Mouse (Mus musculus) neural tube, embryonic 12.5 days (tissue): ENCODE results near the gene Lalba. TPM values are rescaled to one million over a fixed set of nuclear protein-coding genes. Genes with fewer than 3 reads are reported as not detected.
"Not testable (repeated sequence)": the region's sequence is repeated elsewhere in the genome, so short reads cannot be mapped to it uniquely, and the experiment has no call there.

Source experiments
- ATAC-seq: fragments of 200-750 bp; cut with Nextera tagmentation; 2 replicates; pipeline ENCODE4 v1.8.0; 2017; ENCODE audit warnings: low read depth, mild to moderate bottlenecking, moderate TSS enrichment, moderate library complexity; ENCODE audit not compliant: low FRiP score
- H3K27ac ChIP-seq: fragments of 300-500 bp; sonication (generic); 2 replicates; pipeline ENCODE4 v1.5.1; 2016
- H3K27me3 ChIP-seq: fragments of 300-500 bp; sonication (generic); replicated peaks from 2 replicates; pipeline ENCODE4 v1.6.1; 2016; ENCODE audit warnings: mild to moderate bottlenecking
- H3K36me3 ChIP-seq: fragments of 300-500 bp; sonication (generic); 2 replicates; pipeline ENCODE4 v1.6.1; 2016; ENCODE audit warnings: mild to moderate bottlenecking
- H3K4me1 ChIP-seq: fragments of 300-500 bp; sonication (generic); 2 replicates; pipeline ENCODE4 v1.6.1; 2016
- H3K4me2 ChIP-seq: fragments of 300-500 bp; sonication (generic); replicated peaks from 2 replicates; pipeline ENCODE4 v1.6.1; 2016; ENCODE audit warnings: mild to moderate bottlenecking
- H3K4me3 ChIP-seq: fragments of 300-500 bp; sonication (generic); 2 replicates; pipeline ENCODE4 v1.5.1; 2016
- H3K9ac ChIP-seq: fragments of 300-500 bp; sonication (generic); 2 replicates; pipeline ENCODE4 v1.6.1; 2016; ENCODE audit warnings: mild to moderate bottlenecking
- H3K9me3 ChIP-seq: fragments of 300-500 bp; sonication (generic); 2 replicates; pipeline ENCODE4 v1.6.1; 2016; ENCODE audit warnings: mild to moderate bottlenecking
- WGBS: fragments of 180-500 bp; shearing (Covaris S2); methylation state at CpG from one replicate; pipeline ENCODE4 v1.1.7; 2016; 5-methylcytosine and 5-hydroxymethylcytosine counted together
- polyA plus RNA-seq: library from polyadenylated mRNA; unstranded; fragments of >200 nt; fragmentation: Nextera tagmentation; extraction: Ambion mirVana; gene quantifications from 2 replicates; pipeline ENCODE4 v1.2.1, GENCODE M21; 2016

Gene Lalba
- polyA plus RNA-seq, 1 experiment from 2014 or later: not detected

DNA sequence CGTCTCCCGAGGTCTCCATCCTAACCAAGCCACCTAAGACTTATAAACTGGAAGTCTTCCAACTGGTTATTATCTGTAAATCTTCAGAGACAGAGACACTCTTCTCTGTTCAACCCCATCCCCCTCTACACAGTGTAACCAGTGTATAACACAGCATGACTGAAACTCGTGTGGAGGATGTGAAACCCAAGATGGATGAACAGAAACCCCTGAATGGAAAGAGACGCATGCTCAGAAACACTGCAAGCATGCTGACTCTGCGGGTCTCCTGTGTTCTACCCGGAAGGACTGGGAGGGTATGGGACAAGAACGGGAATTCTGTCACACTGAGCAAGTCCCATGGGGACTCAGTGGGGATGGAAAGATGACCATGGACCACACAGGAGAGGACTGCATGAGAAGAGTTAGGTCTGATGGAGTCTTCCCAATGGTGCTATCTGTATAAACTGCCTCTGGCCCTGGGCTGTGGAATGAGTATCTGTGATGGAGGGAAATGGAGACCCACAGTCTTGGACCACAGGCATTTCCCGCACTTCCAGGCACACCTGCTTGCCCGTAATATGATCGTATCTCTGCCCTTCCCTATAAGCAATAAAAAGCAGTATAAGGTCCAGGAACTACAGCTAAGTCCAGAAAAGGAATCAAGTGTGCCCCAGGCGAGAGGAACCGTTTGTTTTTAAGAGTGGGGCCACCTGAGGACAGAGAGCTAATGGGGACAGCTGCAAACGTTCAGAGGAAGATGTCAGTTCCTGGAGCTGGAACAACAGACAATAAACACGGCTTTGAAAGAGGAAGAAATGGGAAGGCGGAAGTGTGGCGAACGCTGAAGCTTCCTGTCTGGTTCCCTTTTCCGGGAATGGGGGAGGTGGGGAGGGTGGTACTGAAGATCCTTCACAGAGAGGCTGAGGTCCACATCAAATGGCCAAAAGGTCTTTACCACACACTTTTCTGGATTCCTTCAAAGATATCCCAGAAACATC is 1.7 kb upstream of the Lalba start:
- H3K27ac ChIP-seq: no peak overlapping the region
- H3K36me3 ChIP-seq: no peaks in the 10 kb centered on the region
- ATAC-seq: no peak
- H3K9me3 ChIP-seq: no peaks in the 10 kb centered on the region
- H3K4me3 ChIP-seq: no peak overlapping the region
- H3K4me1 ChIP-seq: no peaks in the 10 kb centered on the region
- no peak overlapping the region for H3K9ac ChIP-seq
- no peaks in the 10 kb centered on the region for H3K27me3 ChIP-seq
- 70% methylated on average over 18 of the region's 18 CpGs for WGBS
- no peak overlapping the region for H3K4me2 ChIP-seq

DNA sequence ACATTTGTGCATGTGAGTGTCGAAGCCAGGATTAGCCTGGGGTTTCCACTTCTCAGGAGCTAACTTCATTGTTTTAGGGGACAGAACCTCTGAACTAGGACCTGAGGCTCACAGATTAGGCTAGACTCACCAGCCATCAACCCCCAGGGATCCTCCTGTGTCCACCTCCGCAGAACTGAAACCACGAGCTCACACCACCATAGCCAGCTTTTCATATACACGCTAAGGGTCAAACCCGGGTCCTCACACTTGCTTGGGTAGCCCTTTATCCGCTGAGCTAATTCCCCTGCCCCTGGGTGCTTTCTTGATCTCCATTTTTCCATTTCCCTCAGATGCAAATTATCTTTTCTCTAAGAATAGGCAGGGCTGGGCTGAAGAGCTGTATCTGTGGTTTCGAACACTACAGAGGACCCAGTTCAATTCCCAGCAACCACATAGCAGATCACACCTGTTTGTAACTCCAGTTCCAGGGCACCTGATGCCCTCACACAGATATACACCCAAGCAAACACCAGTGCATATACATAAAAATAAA is 2.9 kb downstream of the Lalba start:
- H3K27ac ChIP-seq: no peak overlapping the region
- H3K4me1 ChIP-seq: no peaks in the 10 kb centered on the region
- no peak overlapping the region for H3K4me2 ChIP-seq
- no peaks in the 10 kb centered on the region for H3K9me3 ChIP-seq
- H3K9ac ChIP-seq: no peak overlapping the region
- ATAC-seq: no peak
- H3K36me3 ChIP-seq: no peaks in the 10 kb centered on the region
- no peaks in the 10 kb centered on the region for H3K27me3 ChIP-seq
- WGBS: 79% methylated on average over 7 of the region's 7 CpGs
- no peak overlapping the region for H3K4me3 ChIP-seq

DNA sequence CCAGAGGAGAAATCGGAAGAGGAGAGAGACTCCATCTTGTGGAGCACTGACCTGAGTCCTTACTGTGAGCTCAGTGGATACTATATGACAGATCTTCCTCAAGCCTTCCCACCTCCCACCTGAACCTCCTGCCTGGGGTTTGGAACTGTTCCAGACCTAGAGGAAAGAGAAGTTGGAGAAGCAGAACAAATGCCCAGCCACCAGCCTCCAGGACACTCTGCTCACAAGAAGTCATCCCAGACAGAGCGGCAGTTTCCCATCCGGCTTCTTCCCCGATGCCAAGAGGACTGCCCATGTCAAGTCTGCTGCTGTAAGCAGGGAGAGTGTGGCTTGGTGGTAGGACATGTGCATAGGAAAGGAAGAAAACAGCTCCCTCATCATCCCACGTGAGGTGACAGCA is 6.2 kb downstream of the Lalba start:
- Histone ChIP-seq H3K4me1 (no peaks in the 10 kb centered on the region), H3K27ac (no peak overlapping the region), H3K9me3 (no peaks in the 10 kb centered on the region), H3K4me3 (no peak overlapping the region), H3K4me2 (no peak overlapping the region), H3K9ac (no peak overlapping the region), H3K36me3 (no peaks in the 10 kb centered on the region), H3K27me3 (no peaks in the 10 kb centered on the region)
- 82% methylated on average over 5 of the region's 5 CpGs for WGBS
- ATAC-seq: no peak

DNA sequence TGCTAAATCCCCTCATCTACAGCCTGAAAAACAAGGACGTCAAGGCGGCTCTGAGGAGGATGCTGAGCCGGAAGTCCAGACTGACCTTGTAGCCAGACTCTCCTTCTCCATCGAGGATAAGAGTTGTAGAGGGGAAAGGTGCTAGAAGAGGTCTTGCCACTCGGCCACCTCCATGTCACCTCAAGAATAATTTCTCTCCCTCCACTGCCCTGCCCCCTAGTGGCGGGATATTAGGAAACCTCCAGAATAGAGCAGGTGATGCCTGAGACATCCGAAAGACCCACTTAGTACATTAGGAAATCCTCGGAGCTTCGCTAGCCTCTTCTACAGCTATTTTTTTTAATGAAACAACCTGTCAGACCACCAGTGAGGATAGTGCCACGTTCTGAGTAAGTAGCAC is 7.1 kb downstream of the Lalba start:
- no peak for ATAC-seq

DNA sequence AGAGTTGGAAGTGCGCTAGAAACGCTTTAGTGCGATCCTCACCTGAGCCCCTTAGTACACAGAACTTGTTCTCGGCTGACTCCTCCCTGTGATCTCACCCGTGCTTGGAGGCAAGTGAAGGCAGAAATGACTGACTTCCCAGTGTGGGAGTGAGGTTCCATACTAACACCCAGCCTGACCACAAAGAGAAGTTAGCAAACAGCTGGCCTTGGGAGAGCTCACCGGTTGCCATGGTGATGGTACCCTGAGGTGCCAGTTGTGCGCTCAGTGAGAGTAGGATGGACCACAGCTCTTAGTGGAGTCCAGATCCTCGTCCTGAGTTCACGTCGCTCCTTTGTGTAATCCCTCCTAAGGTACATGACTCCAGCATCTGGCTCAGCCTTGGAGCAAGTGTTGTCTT is 7.6 kb downstream of the Lalba start:
- WGBS: 82% methylated on average over 10 of the region's 10 CpGs
- H3K4me1 ChIP-seq: no peaks in the 10 kb centered on the region
- ATAC-seq: no peak

More for the DNA sequence above, 7.1 kb downstream of the Lalba start:
- 58% methylated on average over 10 of the region's 10 CpGs for WGBS
- Histone ChIP-seq H3K27ac (no peak overlapping the region), H3K9me3 (no peaks in the 10 kb centered on the region), H3K9ac (no peak overlapping the region), H3K36me3 (no peaks in the 10 kb centered on the region), H3K4me1 (no peaks in the 10 kb centered on the region), H3K4me3 (no peak overlapping the region), H3K4me2 (no peak overlapping the region), H3K27me3 (no peaks in the 10 kb centered on the region)

DNA sequence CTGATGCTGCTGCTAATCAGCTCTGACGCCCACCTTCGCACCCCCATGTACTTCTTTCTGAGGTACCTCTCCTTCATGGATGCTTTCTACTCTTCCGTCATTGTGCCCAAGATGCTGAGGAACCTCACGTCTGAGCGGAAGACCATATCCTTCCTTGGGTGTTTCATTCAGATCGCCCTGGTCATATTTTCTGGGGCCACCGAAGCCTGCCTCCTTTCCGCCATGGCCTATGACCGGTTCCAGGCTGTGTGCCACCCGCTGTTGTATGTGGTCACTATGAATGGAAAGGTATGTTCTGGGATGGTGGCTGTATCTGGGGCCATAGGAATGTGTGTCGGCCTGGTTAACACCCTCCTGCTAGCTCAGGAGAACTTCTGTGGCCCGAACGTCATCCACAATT is 11.0 kb downstream of the Lalba start:
- Histone ChIP-seq H3K4me3 (no peak overlapping the region), H3K9me3 (no peaks in the 10 kb centered on the region), H3K36me3 (no peaks in the 10 kb centered on the region), H3K4me1 (no peaks in the 10 kb centered on the region), H3K9ac (no peak overlapping the region), H3K27me3 (no peaks in the 10 kb centered on the region), H3K27ac (no peak overlapping the region), H3K4me2 (no peak overlapping the region)
- ATAC-seq: no peak
- 91% methylated on average over 13 of the region's 13 CpGs for WGBS

More for the DNA sequence above, 7.6 kb downstream of the Lalba start:
- Histone ChIP-seq H3K27ac (no peak overlapping the region), H3K4me3 (no peak overlapping the region), H3K27me3 (no peaks in the 10 kb centered on the region), H3K4me2 (no peak overlapping the region), H3K36me3 (no peaks in the 10 kb centered on the region), H3K9me3 (no peaks in the 10 kb centered on the region), H3K9ac (no peak overlapping the region)

DNA sequence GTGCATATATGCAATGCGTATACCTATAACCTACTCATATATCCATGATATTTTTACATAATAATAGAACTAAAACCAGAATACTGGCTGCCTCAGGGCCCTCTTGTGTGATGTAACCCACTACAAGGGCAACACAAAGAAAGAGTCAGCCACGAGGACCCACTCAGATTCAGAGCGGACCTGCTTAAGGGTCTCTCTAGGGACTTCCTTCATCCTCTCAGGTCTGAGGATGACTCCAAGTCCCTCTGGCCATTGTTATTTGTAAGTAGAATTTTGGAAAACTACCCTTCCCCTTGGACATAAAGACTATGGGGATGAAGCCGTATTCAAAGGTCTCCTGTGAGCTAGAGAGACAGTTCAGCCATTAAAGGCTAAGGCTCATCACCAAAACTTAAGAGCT is 12.9 kb downstream of the Lalba start, which contains the start of gene OR5BS1P:
OR5BS1P (plus strand) TSS at position 301 of the 400 bp plus-strand sequence.
- WGBS: 91% methylated on average over 4 of the region's 4 CpGs
- no peaks in the 10 kb centered on the region for H3K9me3 ChIP-seq
- no peaks in the 10 kb centered on the region for H3K36me3 ChIP-seq
- H3K9ac ChIP-seq: no peak within 1 kb of the TSS
- no peak within 1 kb of the TSS for H3K4me3 ChIP-seq
- no peak for ATAC-seq
- H3K27me3 ChIP-seq: no peaks in the 10 kb centered on the region
- H3K27ac ChIP-seq: no peak within 1 kb of the TSS
- H3K4me2 ChIP-seq: no peak within 1 kb of the TSS
- no peaks in the 10 kb centered on the region for H3K4me1 ChIP-seq

DNA sequence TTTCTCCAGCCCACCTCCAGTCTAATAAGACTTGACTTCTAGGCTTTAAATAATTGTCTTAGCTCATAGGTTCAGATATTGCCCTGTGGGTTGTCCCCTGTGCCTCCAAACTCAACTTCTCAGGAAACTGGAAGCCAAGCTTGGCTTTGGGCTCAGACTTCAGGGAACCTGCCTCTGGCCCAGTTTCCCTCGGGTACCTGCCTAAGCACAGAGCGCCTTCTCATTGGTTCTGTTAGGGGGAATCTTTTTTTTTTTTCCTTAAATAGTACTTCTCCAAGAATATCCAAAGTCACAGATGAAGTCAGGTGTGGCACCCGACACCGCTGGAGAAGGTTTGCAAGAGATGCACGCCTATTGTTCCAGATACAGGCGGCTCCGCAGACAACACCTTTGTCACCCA is 30.2 kb downstream of the Lalba start, which contains the start of gene Olfr281:
Olfr281 (plus strand) TSS at position 301 of the 400 bp plus-strand sequence.
- Histone ChIP-seq H3K4me2 (no peak within 1 kb of the TSS), H3K27me3 (no peaks in the 10 kb centered on the region), H3K36me3 (no peaks in the 10 kb centered on the region), H3K4me1 (no peaks in the 10 kb centered on the region), H3K9ac (no peak within 1 kb of the TSS), H3K9me3 (no peaks in the 10 kb centered on the region), H3K4me3 (no peak within 1 kb of the TSS), H3K27ac (no peak within 1 kb of the TSS)
- 92% methylated on average over 7 of the region's 7 CpGs for WGBS
- no peak for ATAC-seq

DNA sequence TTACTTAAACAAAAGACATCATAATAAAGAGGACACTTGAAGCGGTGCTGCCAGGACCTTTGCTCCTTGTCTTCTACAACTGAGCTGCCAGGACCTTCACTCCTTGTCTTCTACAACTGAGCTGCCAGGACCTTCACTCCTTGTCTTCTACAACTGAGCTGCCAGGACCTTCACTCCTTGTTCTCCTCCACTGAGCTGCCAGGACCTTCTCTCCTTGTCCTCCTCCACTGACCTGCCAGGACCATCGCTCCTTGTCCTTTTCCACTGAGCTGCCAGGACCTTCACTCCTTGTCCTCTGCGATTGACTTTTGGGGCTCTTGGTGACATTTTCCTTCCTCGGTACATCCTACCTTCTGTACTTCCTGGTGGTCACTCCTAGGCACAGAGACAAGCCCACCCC is 34.0 kb downstream of the Lalba start:
- Histone ChIP-seq H3K4me1 (no peaks in the 10 kb centered on the region), H3K4me2 (no peak overlapping the region), H3K4me3 (no peak overlapping the region), H3K27me3 (no peaks in the 10 kb centered on the region), H3K27ac (no peak overlapping the region), H3K36me3 (no peaks in the 10 kb centered on the region), H3K9ac (no peak overlapping the region), H3K9me3 (no peaks in the 10 kb centered on the region)
- no peak for ATAC-seq
- 58% methylated on average over 4 of the region's 4 CpGs for WGBS

DNA sequence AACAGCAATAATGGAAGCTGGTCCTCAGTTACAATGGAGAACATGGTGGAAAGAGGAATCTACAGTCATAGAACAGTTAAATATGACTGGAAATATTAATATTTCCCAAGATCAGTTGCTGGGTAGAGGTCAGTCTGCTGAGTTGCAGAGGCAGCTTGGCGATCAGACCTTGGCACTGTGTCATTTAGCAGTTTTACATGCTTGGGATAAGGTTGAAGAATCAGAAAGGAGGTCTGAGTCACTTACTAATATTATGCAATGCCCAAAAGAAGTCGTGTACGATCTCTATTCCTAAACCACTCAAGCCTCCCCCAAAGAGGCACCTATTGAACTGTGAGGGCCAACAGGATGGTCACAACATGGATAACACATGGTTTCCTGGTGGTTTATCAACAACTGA is 38.0 kb downstream of the Lalba start:
- H3K9me3 ChIP-seq: no peaks in the 10 kb centered on the region
- WGBS: 74% methylated on average over 3 of the region's 3 CpGs
- H3K27ac ChIP-seq: no peak overlapping the region
- no peak for ATAC-seq
- no peaks in the 10 kb centered on the region for H3K4me1 ChIP-seq
- no peaks in the 10 kb centered on the region for H3K27me3 ChIP-seq
- no peaks in the 10 kb centered on the region for H3K36me3 ChIP-seq
- H3K4me3 ChIP-seq: no peak overlapping the region
- H3K9ac ChIP-seq: no peak overlapping the region
- H3K4me2 ChIP-seq: no peak overlapping the region

DNA sequence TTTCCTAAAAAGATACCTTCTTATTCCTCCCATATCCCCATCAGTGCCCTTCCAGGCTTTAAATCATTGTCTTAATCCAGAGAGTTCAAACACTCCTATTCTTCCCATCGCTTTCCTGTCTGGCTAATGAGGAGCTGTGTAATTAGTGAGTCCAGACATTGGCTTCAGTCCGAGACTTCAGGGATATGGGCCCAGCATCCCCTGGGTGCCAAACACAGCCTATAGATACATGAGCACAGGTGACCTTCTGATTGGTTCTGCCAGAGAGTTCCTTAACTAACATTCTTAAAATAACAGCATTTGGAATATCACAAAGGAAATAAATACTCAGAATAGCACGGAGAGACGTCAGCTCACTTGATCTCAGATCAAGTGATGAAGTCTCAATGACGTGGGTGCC is 51.6 kb downstream of the Lalba start, which contains the start of gene Olfr282:
Olfr282 (plus strand) TSS at position 301 of the 400 bp plus-strand sequence.
- 80% methylated on average over 5 of the region's 5 CpGs for WGBS

More for the DNA sequence above, 51.6 kb downstream of the Lalba start, which contains the start of gene Olfr282:
- not testable (repeated sequence) for H3K27ac ChIP-seq, ATAC-seq, H3K4me1 ChIP-seq, H3K27me3 ChIP-seq, H3K9ac ChIP-seq, H3K4me3 ChIP-seq, H3K4me2 ChIP-seq, H3K36me3 ChIP-seq, H3K9me3 ChIP-seq
